Mouse (Mus musculus) bone marrow macrophage, adult 2 months (primary cell): Measurements from ENCODE around the gene Dock6. TPM values are rescaled to one million over a fixed set of nuclear protein-coding genes. Genes with fewer than 3 reads are reported as not detected.

Experiments
- H3K27ac ChIP-seq: 2 replicates; pipeline ENCODE4 v1.5.1; 2012; ENCODE audit warnings: low read depth, low read length; ENCODE audit not compliant: insufficient read depth
- H3K4me1 ChIP-seq: 2 replicates; pipeline ENCODE4 v1.6.1; 2012; ENCODE audit warnings: low read length; ENCODE audit not compliant: control insufficient read depth, insufficient read depth
- H3K4me3 ChIP-seq: 2 replicates; pipeline ENCODE4 v1.5.1; 2012; ENCODE audit warnings: mild to moderate bottlenecking, low read length, moderate library complexity; ENCODE audit not compliant: insufficient read depth
- CTCF ChIP-seq: IDR thresholded peaks from 2 replicates; pipeline ENCODE4 v1.5.1; 2012; ENCODE audit warnings: low read depth, mild to moderate bottlenecking, low read length, moderate library complexity
- POLR2A ChIP-seq: IDR thresholded peaks from 2 replicates; pipeline ENCODE4 v1.6.1; 2012; ENCODE audit warnings: mild to moderate bottlenecking, low read depth, low read length, borderline replicate concordance
- polyA plus RNA-seq: library from polyadenylated mRNA; stranded (reverse); fragments of >200 nt; gene quantifications from 2 replicates; pipeline ENCODE4 v1.2.4, GENCODE M21; 2012; ENCODE audit not compliant: missing spikeins, insufficient read depth, insufficient read length

The Dock6 gene
- polyA plus RNA-seq, 1 experiment = 8.7 TPM

- Histone ChIP-seq H3K4me1 (no peaks in the 10 kb centered on the region), H3K4me3 (no peak overlapping the region), H3K27ac (no peak overlapping the region)
- TF ChIP-seq POLR2A (no peak), CTCF (no peak)
Measured at GRCm38 (mm10) chr9:21847425-21847824, 5.0 kb downstream of the Dock6 start.

- no peak overlapping the region for H3K27ac ChIP-seq
- H3K4me1 ChIP-seq = no peaks in the 10 kb centered on the region
- TF ChIP-seq CTCF (no peak), POLR2A (no peak)
- H3K4me3 ChIP-seq = no peak overlapping the region
Measured at GRCm38 (mm10) chr9:21846755-21847341, 5.6 kb downstream of the Dock6 start.

- no peaks in the 10 kb centered on the region for H3K4me1 ChIP-seq
- H3K27ac ChIP-seq = no peak overlapping the region
- no peak overlapping the region for H3K4me3 ChIP-seq
- TF ChIP-seq CTCF (no peak), POLR2A (no peak)
Measured at GRCm38 (mm10) chr9:21845381-21846080, 6.9 kb downstream of the Dock6 start.

GRCm38 (mm10) chr9:21843086-21843485 is 9.3 kb downstream of the Dock6 start:
- H3K4me3 ChIP-seq = no peak overlapping the region
- H3K4me1 ChIP-seq = no peaks in the 10 kb centered on the region
- no peak overlapping the region for H3K27ac ChIP-seq
- TF ChIP-seq CTCF = no peak
- no peak for TF ChIP-seq POLR2A

- TF ChIP-seq CTCF = no peak
- TF ChIP-seq POLR2A = no peak
- Histone ChIP-seq H3K4me3 (no peak overlapping the region), H3K27ac (no peak overlapping the region), H3K4me1 (no peaks in the 10 kb centered on the region)
Measured at GRCm38 (mm10) chr9:21842391-21842790, 10.0 kb downstream of the Dock6 start.

- no peak overlapping the region for H3K27ac ChIP-seq
- TF ChIP-seq CTCF = no peak
- no peak for TF ChIP-seq POLR2A
- no peaks in the 10 kb centered on the region for H3K4me1 ChIP-seq
Measured at GRCm38 (mm10) chr9:21841340-21841739, 11.1 kb downstream of the Dock6 start.

GRCm38 (mm10) chr9:21840115-21840787 is 12.2 kb downstream of the Dock6 start:
- no peak overlapping the region for H3K27ac ChIP-seq
- H3K4me1 ChIP-seq = no peaks in the 10 kb centered on the region
- TF ChIP-seq CTCF (peak; percentile 72), POLR2A (no peak)
- H3K4me3 ChIP-seq = no peak overlapping the region

More at GRCm38 (mm10) chr9:21841340-21841739, 11.1 kb downstream of the Dock6 start:
- no peak overlapping the region for H3K4me3 ChIP-seq

- no peak for TF ChIP-seq CTCF
- TF ChIP-seq POLR2A = no peak
- Histone ChIP-seq H3K4me3 (no peak overlapping the region), H3K4me1 (no peaks in the 10 kb centered on the region), H3K27ac (no peak overlapping the region)
Measured at GRCm38 (mm10) chr9:21837690-21838089, 14.7 kb downstream of the Dock6 start.

GRCm38 (mm10) chr9:21835258-21835912 is 17.1 kb downstream of the Dock6 start, which contains the start of gene Angptl8:
Angptl8 (plus strand) TSS chr9:21835510.
- no peak for TF ChIP-seq CTCF
- no peak for TF ChIP-seq POLR2A
- H3K4me3 ChIP-seq = no peak within 1 kb of the TSS
- H3K27ac ChIP-seq = no peak within 1 kb of the TSS

More at GRCm38 (mm10) chr9:21835258-21835912, 17.1 kb downstream of the Dock6 start, which contains the start of gene Angptl8:
- no peaks in the 10 kb centered on the region for H3K4me1 ChIP-seq
